Mouse (Mus musculus) kidney, postnatal 0 days (tissue): ENCODE data around the gene Optn. TPM values are rescaled to one million over a fixed set of nuclear protein-coding genes. Genes with fewer than 3 reads are reported as not detected.

Experiments used
- ATAC-seq: fragments of 200-750 bp; cut with Nextera tagmentation; replicated peaks from 2 replicates; pipeline ENCODE4 v1.8.0; 2017; ENCODE audit warnings: low read depth, moderate number of reproducible peaks, moderate TSS enrichment, moderate library complexity; ENCODE audit not compliant: low FRiP score
- DNase-seq: peaks from one replicate; pipeline ENCODE4 v3.0.0-alpha.2; 2016; ENCODE audit warnings: low spot score
- H3K27ac ChIP-seq: fragments of 300-500 bp; sonication (generic); 2 replicates; pipeline ENCODE4 v1.5.1; 2014; ENCODE audit warnings: mild to moderate bottlenecking
- H3K27me3 ChIP-seq: fragments of 300-500 bp; sonication (generic); 2 replicates; pipeline ENCODE4 v1.6.1; 2014; ENCODE audit warnings: low read length, mixed read lengths; ENCODE audit not compliant: insufficient read depth
- H3K36me3 ChIP-seq: fragments of 300-500 bp; sonication (generic); 2 replicates; pipeline ENCODE4 v1.6.1; 2014; ENCODE audit warnings: low read length, mixed read lengths; ENCODE audit not compliant: insufficient read depth
- H3K4me1 ChIP-seq: fragments of 300-500 bp; sonication (generic); replicated peaks from 2 replicates; pipeline ENCODE4 v1.6.1; 2014; ENCODE audit warnings: antibody characterized with exemption, low read length, mixed read lengths; ENCODE audit not compliant: insufficient read depth
- H3K4me2 ChIP-seq: fragments of 300-500 bp; sonication (generic); 2 replicates; pipeline ENCODE4 v1.6.1; 2014; ENCODE audit warnings: mild to moderate bottlenecking, low read length, moderate library complexity, mixed read lengths
- H3K4me3 ChIP-seq: fragments of 300-500 bp; sonication (generic); replicated peaks from 2 replicates; pipeline ENCODE4 v1.5.1; 2014; ENCODE audit warnings: low read depth, low read length
- H3K9ac ChIP-seq: fragments of 300-500 bp; sonication (generic); 2 replicates; pipeline ENCODE4 v1.6.1; 2014; ENCODE audit warnings: low read depth, low read length
- H3K9me3 ChIP-seq: fragments of 300-500 bp; sonication (generic); replicated peaks from 2 replicates; pipeline ENCODE4 v1.6.1; 2016; ENCODE audit warnings: low read length, inconsistent platforms, mixed read lengths
- CTCF ChIP-seq: IDR thresholded peaks from 2 replicates; pipeline ENCODE4 v1.5.1; 2016; ENCODE audit warnings: antibody characterized with exemption, low read depth, mild to moderate bottlenecking, moderate library complexity
- WGBS: fragments of 180-500 bp; shearing (Covaris S2); extraction: QIAGEN DNeasy Blood & Tissue Kit; methylation state at CpG from one replicate; pipeline ENCODE4 v1.1.7; 2014; 5-methylcytosine and 5-hydroxymethylcytosine counted together
- polyA plus RNA-seq: library from polyadenylated mRNA; unstranded; fragments of >200 nt; fragmentation: Nextera tagmentation; extraction: Ambion mirVana; gene quantifications from 2 replicates; pipeline ENCODE4 v1.2.1, GENCODE M21; 2015

Gene Optn
- 23.5 and 23.8 TPM in 2 replicates for polyA plus RNA-seq

- ATAC-seq (peak; percentile 89), DNase-seq (peak; percentile 94)
- Histone ChIP-seq H3K36me3 (no peaks in the 10 kb centered on the region), H3K4me3 (peak within 1 kb of the TSS; percentile 60), H3K9me3 (no peaks in the 10 kb centered on the region), H3K27me3 (no peaks in the 10 kb centered on the region), H3K4me2 (peak within 1 kb of the TSS; percentile 64), H3K27ac (peak within 1 kb of the TSS; percentile 38; the same call in 1 of the 2 replicates), H3K9ac (peak within 1 kb of the TSS; percentile 64), H3K4me1 (0 out of 2 replicates have a peak, but pooled peaks cover 4% of the 10 kb centered on the region)
- TF ChIP-seq CTCF, result no peak
- WGBS, result 3% methylated on average over 61 of the region's 63 CpGs
Observed at GRCm38 (mm10) chr2:5063299-5064205, at the start of gene Optn. Gene Optn (minus strand): TSS chr2:5064051.

DNA sequence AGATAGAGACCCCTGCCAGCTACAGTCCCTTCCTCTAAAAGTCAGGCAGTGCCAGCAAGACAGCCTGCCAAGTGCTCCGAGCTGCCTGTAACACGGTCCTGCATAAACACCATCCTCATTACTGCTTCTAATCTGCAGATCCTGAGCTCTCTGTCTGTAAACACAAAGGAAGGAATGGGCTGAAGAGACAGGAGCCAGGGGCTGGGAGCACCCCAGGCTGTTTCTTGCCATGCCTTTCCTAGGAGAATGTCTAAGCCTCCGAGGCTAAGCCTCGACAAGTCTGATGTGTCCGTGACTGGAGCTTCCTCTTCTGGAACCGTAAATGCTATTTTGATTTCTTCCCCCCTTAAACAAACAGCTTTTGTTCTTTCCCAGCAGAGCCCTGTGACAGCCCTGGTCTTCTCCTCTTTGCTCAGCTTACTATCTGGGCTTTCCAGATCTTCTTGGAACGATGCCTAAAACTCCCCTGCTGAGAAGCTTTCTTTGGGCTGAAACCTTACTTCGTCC, 49.0 kb upstream of the Optn start:
- Histone ChIP-seq H3K36me3 (no peaks in the 10 kb centered on the region), H3K4me3 (no peak overlapping the region), H3K9me3 (no peaks in the 10 kb centered on the region), H3K9ac (0 out of 2 replicates have a peak overlapping the region, but pooled peaks have one; percentile 13), H3K27me3 (no peaks in the 10 kb centered on the region), H3K4me1 (0 out of 2 replicates have a peak, but pooled peaks cover 3% of the 10 kb centered on the region), H3K27ac (no peak overlapping the region), H3K4me2 (no peak overlapping the region)
- no peak for ATAC-seq
- no peak for DNase-seq
- WGBS, result 15% methylated on average over 8 of the region's 8 CpGs
- TF ChIP-seq CTCF, result no peak

- Histone ChIP-seq H3K4me2 (no peak overlapping the region), H3K9ac (no peak overlapping the region), H3K27ac (no peak overlapping the region), H3K4me3 (no peak overlapping the region), H3K4me1 (0 out of 2 replicates have a peak, but pooled peaks cover 7% of the 10 kb centered on the region), H3K9me3 (no peaks in the 10 kb centered on the region; the same call in 1 of the 2 replicates), H3K27me3 (no peaks in the 10 kb centered on the region), H3K36me3 (no peaks in the 10 kb centered on the region)
- no peak for ATAC-seq
- DNase-seq, result no peak
- TF ChIP-seq CTCF, result no peak
- 53% methylated on average over 1 of the region's 1 CpGs for WGBS
Observed at GRCm38 (mm10) chr2:5102891-5103290, 39.0 kb upstream of the Optn start.

DNA sequence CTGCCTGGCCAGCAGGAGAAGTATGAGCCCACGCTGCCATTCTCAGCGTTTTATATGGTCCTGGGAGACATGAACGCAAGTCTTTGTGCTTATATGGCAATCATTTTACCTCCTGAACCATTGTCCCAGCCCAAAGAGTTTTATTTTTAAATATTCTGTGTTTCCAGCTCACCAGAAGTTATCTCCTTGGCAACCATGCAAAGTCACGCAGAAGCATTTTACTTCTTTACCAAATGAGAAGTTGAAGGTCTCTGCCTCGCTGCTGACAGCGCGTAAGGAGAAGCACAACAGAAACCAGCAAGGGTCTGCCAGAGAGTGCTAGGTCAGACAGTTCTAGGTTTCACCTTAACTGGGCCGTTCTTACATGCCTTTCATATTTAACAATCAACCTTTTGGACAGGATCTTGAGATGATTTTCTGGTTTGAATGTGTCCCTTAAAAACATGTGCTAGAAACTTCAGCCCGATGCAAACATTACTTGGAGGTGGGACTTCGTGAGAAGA, 37.9 kb upstream of the Optn start:
- no peak for ATAC-seq
- no peak for DNase-seq
- H3K4me3 ChIP-seq, result no peak overlapping the region
- no peaks in the 10 kb centered on the region for H3K9me3 ChIP-seq
- 0 out of 2 replicates have a peak, but pooled peaks cover 7% of the 10 kb centered on the region for H3K4me1 ChIP-seq
- H3K36me3 ChIP-seq, result no peaks in the 10 kb centered on the region
- no peak overlapping the region for H3K9ac ChIP-seq
- no peak overlapping the region for H3K4me2 ChIP-seq
- H3K27me3 ChIP-seq, result no peaks in the 10 kb centered on the region
- H3K27ac ChIP-seq, result no peak overlapping the region
- no peak for TF ChIP-seq CTCF
- WGBS, result 84% methylated on average over 10 of the region's 10 CpGs

- no peak overlapping the region for H3K4me2 ChIP-seq
- no peaks in the 10 kb centered on the region for H3K9me3 ChIP-seq
- H3K4me1 ChIP-seq, result 0 out of 2 replicates have a peak, but pooled peaks cover 7% of the 10 kb centered on the region
- no peak overlapping the region for H3K4me3 ChIP-seq
- WGBS, result 82% methylated on average over 6 of the region's 6 CpGs
- no peaks in the 10 kb centered on the region for H3K36me3 ChIP-seq
- no peaks in the 10 kb centered on the region for H3K27me3 ChIP-seq
- H3K27ac ChIP-seq, result no peak overlapping the region
- H3K9ac ChIP-seq, result no peak overlapping the region
- DNase-seq (no peak), ATAC-seq (no peak)
- TF ChIP-seq CTCF, result no peak
Observed at GRCm38 (mm10) chr2:5099176-5099575, 35.3 kb upstream of the Optn start.

- H3K4me1 ChIP-seq, result 0 out of 2 replicates have a peak, but pooled peaks cover 7% of the 10 kb centered on the region
- no peaks in the 10 kb centered on the region for H3K9me3 ChIP-seq
- H3K9ac ChIP-seq, result peak overlapping the region; percentile 25; the same call in 1 of the 2 replicates
- H3K4me3 ChIP-seq, result peak overlapping the region; percentile 10; the same call in 1 of the 2 replicates
- no peaks in the 10 kb centered on the region for H3K36me3 ChIP-seq
- TF ChIP-seq CTCF, result no peak
- ATAC-seq, result no peak
- H3K4me2 ChIP-seq, result peak overlapping the region; percentile 62
- no peaks in the 10 kb centered on the region for H3K27me3 ChIP-seq
- 15% methylated on average over 20 of the region's 20 CpGs for WGBS
- no peak overlapping the region for H3K27ac ChIP-seq
- DNase-seq, result peak; percentile 60
Observed at GRCm38 (mm10) chr2:5097786-5098445, 34.1 kb upstream of the Optn start.
